Mouse (Mus musculus): Measurements from ENCODE around the gene Notch1. TPM values are rescaled to one million over a fixed set of nuclear protein-coding genes. Genes with fewer than 3 reads are reported as not detected.

The Notch1 gene
- total and polyA plus RNA-seq, 3 experiments: 0.06 TPM; not detected in 2

GRCm38 (mm10) chr2:26458402-26459124, 57.9 kb downstream of the Notch1 start:
- no peaks in the 10 kb centered on the region for H3K79me2 ChIP-seq (ENCODE audit: control insufficient read depth, insufficient read depth, low read length, poor library complexity)
- H3K36me3 ChIP-seq (ENCODE audit: control insufficient read depth in 1 of 2, insufficient read depth in 2 of 2, low read length in 2 of 2): no peaks in the 10 kb centered on the region
- H3K4me3 ChIP-seq (ENCODE audit: control insufficient read depth in 1 of 2, insufficient read depth in 1 of 2, low read depth in 2 of 2, low read length in 2 of 2): no peak overlapping the region
- TF ChIP-seq CHD2 (IDR thresholded peaks at IDR 0.05; ENCODE audit: low read length) (peak; percentile 47), ZMIZ1 (IDR thresholded peaks at IDR 0.05; ENCODE audit: low read depth, low read length) (no peak), POLR2A (IDR thresholded peaks at IDR 0.05; ENCODE audit: control insufficient read depth in 1 of 2, insufficient read depth in 1 of 2, low read depth in 1 of 2, low read length in 2 of 2, poor library complexity in 1 of 2) (no peak), E2F4 (IDR thresholded peaks at IDR 0.05; ENCODE audit: borderline replicate concordance, low read depth, low read length) (no peak)
- DNase-seq (ENCODE audit: low read depth, low spot score): no peak
- no peaks in the 10 kb centered on the region for H3K27me3 ChIP-seq (ENCODE audit: control insufficient read depth in 1 of 2, insufficient read depth in 2 of 2, low read length in 2 of 2)
- H3K9me3 ChIP-seq (replicated peaks; ENCODE audit: insufficient read depth, low read length): no peaks in the 10 kb centered on the region
- no peaks in the 10 kb centered on the region for H3K4me1 ChIP-seq (ENCODE audit: control insufficient read depth in 1 of 2, insufficient read depth in 2 of 2, low read length in 2 of 2)
- no peak overlapping the region for H3K9ac ChIP-seq (ENCODE audit: control insufficient read depth, low read depth, low read length, poor library complexity, severe bottlenecking)
- no peak overlapping the region for H3K27ac ChIP-seq (ENCODE audit: control insufficient read depth, low read depth, low read length)

- H3K36me3 ChIP-seq (ENCODE audit: control insufficient read depth in 1 of 2, insufficient read depth in 2 of 2, low read length in 2 of 2): no peaks in the 10 kb centered on the region
Measured at GRCm38 (mm10) chr2:26449121-26450060, 67.1 kb downstream of the Notch1 start.

GRCm38 (mm10) chr2:26447451-26447850, 69.0 kb downstream of the Notch1 start:
- Histone ChIP-seq H3K36me3 (ENCODE audit: control insufficient read depth in 1 of 2, insufficient read depth in 2 of 2, low read length in 2 of 2) (peaks cover 0 to 12% of the 10 kb centered on the region in 2 experiments; a peak in 2 of 4 replicates), H3K9me3 (replicated peaks; ENCODE audit: insufficient read depth, low read length) (no peaks in the 10 kb centered on the region), H3K27ac (ENCODE audit: control insufficient read depth, low read depth, low read length) (no peak overlapping the region), H3K9ac (ENCODE audit: control insufficient read depth, low read depth, low read length, poor library complexity, severe bottlenecking) (no peak overlapping the region), H3K79me2 (ENCODE audit: control insufficient read depth, insufficient read depth, low read length, poor library complexity) (peaks cover 15% of the 10 kb centered on the region), H3K4me1 (ENCODE audit: control insufficient read depth in 1 of 2, insufficient read depth in 2 of 2, low read length in 2 of 2) (peaks cover 6 to 13% of the 10 kb centered on the region in 2 experiments), H3K27me3 (ENCODE audit: control insufficient read depth in 1 of 2, insufficient read depth in 2 of 2, low read length in 2 of 2) (no peaks in the 10 kb centered on the region), H3K4me3 (ENCODE audit: control insufficient read depth in 1 of 2, insufficient read depth in 1 of 2, low read depth in 2 of 2, low read length in 2 of 2) (no peak overlapping the region)
- no peak for DNase-seq (ENCODE audit: low read depth, low spot score)
- no peak for TF ChIP-seq POLR2AphosphoS2 (IDR thresholded peaks at IDR 0.05; ENCODE audit: low read length)
- no peak for TF ChIP-seq KAT2A (conservative IDR thresholded peaks at IDR 0.05; ENCODE audit: low read depth, low read length)
- no peak for TF ChIP-seq JUND (IDR thresholded peaks at IDR 0.05; ENCODE audit: low read depth, low read length)
- no peak for TF ChIP-seq ZC3H11A (IDR thresholded peaks at IDR 0.05; ENCODE audit: low read depth, low read length)
- no peak for TF ChIP-seq TBP (IDR thresholded peaks at IDR 0.05; ENCODE audit: low read depth, low read length)
- no peak for TF ChIP-seq E2F4 (IDR thresholded peaks at IDR 0.05; ENCODE audit: borderline replicate concordance, low read depth, low read length)
- TF ChIP-seq ZKSCAN1 (IDR thresholded peaks at IDR 0.05; ENCODE audit: low read depth, low read length): no peak
- no peak for TF ChIP-seq MYC (IDR thresholded peaks at IDR 0.05; ENCODE audit: low read depth, low read length)
- no peak for TF ChIP-seq MAZ (IDR thresholded peaks at IDR 0.05; ENCODE audit: low read depth, low read length)
- no peak for TF ChIP-seq HCFC1 (IDR thresholded peaks at IDR 0.05; ENCODE audit: low read depth, low read length)
- TF ChIP-seq EP300 (IDR thresholded peaks at IDR 0.05; ENCODE audit: low read depth in 1 of 2, low read length in 2 of 2): no peak

More at GRCm38 (mm10) chr2:26449121-26450060, 67.1 kb downstream of the Notch1 start:
- Histone ChIP-seq H3K27ac (ENCODE audit: control insufficient read depth, low read depth, low read length) (no peak overlapping the region), H3K4me3 (ENCODE audit: control insufficient read depth in 1 of 2, insufficient read depth in 1 of 2, low read depth in 2 of 2, low read length in 2 of 2) (no peak overlapping the region), H3K9me3 (replicated peaks; ENCODE audit: insufficient read depth, low read length) (no peaks in the 10 kb centered on the region), H3K4me1 (ENCODE audit: control insufficient read depth in 1 of 2, insufficient read depth in 2 of 2, low read length in 2 of 2) (peaks cover 3 to 6% of the 10 kb centered on the region in 2 experiments; a peak in 3 of 4 replicates), H3K9ac (ENCODE audit: control insufficient read depth, low read depth, low read length, poor library complexity, severe bottlenecking) (no peak overlapping the region), H3K79me2 (ENCODE audit: control insufficient read depth, insufficient read depth, low read length, poor library complexity) (peaks cover 6% of the 10 kb centered on the region), H3K27me3 (ENCODE audit: control insufficient read depth in 1 of 2, insufficient read depth in 2 of 2, low read length in 2 of 2) (no peaks in the 10 kb centered on the region)
- TF ChIP-seq MAX (IDR thresholded peaks at IDR 0.05; ENCODE audit: low read length) (no peak), CHD1 (IDR thresholded peaks at IDR 0.05; ENCODE audit: low read depth, low read length) (no peak), MYB (IDR thresholded peaks at IDR 0.05; ENCODE audit: low read depth, low read length) (no peak), SMC3 (IDR thresholded peaks at IDR 0.05; ENCODE audit: low read depth, low read length) (peak; percentile 82), RAD21 (IDR thresholded peaks at IDR 0.05; ENCODE audit: low read depth, low read length) (peak; percentile 79), ZC3H11A (IDR thresholded peaks at IDR 0.05; ENCODE audit: low read depth, low read length) (peak; percentile 69), USF1 (IDR thresholded peaks at IDR 0.05; ENCODE audit: low read depth, low read length) (no peak), EP300 (IDR thresholded peaks at IDR 0.05; ENCODE audit: low read depth in 1 of 2, low read length in 2 of 2) (no peak), TAL1 (IDR thresholded peaks at IDR 0.05; ENCODE audit: low read length) (no peak), CTCF (IDR thresholded peaks at IDR 0.05 in 2 of 3, conservative IDR thresholded peaks at IDR 0.05 in 1 of 3; ENCODE audit: control insufficient read depth in 1 of 3, insufficient read depth in 1 of 3, low read depth in 2 of 3, low read length in 3 of 3, poor library complexity in 1 of 3, severe bottlenecking in 1 of 3) (peak; percentile 82 to 88 (median 82)), SIN3A (IDR thresholded peaks at IDR 0.05; ENCODE audit: low read length) (peak; percentile 29; the same call in 1 of the 2 replicates), BHLHE40 (IDR thresholded peaks at IDR 0.05; ENCODE audit: borderline replicate concordance, low read depth, low read length) (no peak), MAZ (IDR thresholded peaks at IDR 0.05; ENCODE audit: low read depth, low read length) (no peak)
- DNase-seq (ENCODE audit: low read depth, low spot score): peak; percentile 63

Data from MEL (cell line).